Mouse (Mus musculus) ES-Bruce4 (cell line): ENCODE measurements at regions not wholly inside any gene's neighbourhood (a gene's known extent, or its start where the extent isn't known, plus 50 kb on each side); places are given as distances from the start of the nearest gene placed in this dataset.

Experiments
- CTCF ChIP-seq: IDR thresholded peaks from one replicate; pipeline ENCODE4 v1.8.1; 2011; ENCODE audit warnings: low read depth, low read length
- POLR2A ChIP-seq: IDR thresholded peaks from one replicate; pipeline ENCODE4 v1.8.1; 2011; ENCODE audit warnings: low read length; ENCODE audit not compliant: insufficient read depth

DNA sequence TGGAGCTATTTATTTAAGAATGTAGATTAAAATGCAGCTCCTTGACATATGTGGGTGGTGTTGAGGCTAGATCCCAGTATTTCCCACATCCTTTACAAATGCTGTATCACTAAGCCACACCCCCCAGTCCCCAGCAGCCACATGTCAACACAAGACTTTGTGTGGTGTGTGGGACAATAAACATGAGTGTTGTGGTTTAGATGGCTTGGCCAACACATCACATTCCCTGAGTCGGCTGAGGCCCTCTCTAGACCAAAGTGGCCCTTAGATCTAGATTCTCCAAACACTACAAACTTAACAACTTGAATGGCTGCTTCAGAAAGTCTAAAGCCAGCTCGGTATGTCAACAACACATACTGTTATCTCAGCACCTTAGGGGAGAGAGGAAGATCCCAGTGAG lies 94.2 kb upstream of the Nxt1 start:
- TF ChIP-seq POLR2A = no peak
- no peak for TF ChIP-seq CTCF
